Mouse (Mus musculus): ENCODE data around the gene Amph. TPM values are rescaled to one million over a fixed set of nuclear protein-coding genes. Genes with fewer than 3 reads are reported as not detected.

Gene Amph
- polyA plus RNA-seq, 1 experiment from 2014 or later = 0.50 TPM

DNA sequence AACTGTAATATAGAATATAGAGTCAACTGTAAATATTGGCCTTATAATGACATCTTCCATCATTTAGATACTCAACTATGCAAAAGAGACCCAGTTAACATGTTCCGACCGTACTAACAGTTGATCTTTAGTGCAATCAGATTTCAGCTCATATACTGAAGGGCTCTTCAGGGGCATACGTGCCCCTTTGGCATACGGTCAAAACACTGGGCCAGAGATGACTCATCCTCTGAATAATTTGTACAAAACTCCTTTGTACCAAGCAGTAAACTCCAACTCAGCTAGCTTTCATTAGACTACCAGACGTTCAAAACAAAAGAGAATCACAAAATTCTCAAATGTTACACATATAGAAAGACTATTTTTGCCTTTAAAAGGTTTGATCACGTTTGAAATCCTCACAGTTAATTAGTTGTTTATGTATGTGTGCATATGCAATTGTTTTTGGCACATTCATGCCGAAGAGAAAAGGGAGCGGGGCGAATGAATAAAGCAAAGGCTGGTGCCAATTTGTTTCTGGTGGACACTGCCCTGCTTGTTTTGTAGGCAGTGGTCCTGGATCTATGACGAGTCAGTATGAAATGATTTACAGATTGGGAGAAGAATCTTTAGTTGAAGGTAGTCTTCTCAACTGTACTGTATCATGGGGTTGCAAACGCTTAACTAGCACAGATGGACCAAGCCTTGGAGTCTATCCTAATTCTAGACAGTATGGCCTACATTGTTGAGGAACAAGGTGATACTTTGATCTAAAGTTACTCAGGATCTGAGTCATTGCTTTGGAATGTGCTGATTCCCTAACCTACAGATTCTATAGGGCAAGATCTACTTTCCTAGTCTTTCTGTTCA lies 8.3 kb downstream of the Amph start:
- H3K27me3 ChIP-seq (ENCODE audit: control insufficient read depth, insufficient read depth, low read length) = no peaks in the 10 kb centered on the region
- H3K9ac ChIP-seq (ENCODE audit: low read length) = no peak overlapping the region
- WGBS = 75% methylated on average over 11 of the region's 11 CpGs
- H3K27ac ChIP-seq (ENCODE audit: low read length) = no peak overlapping the region
- no peaks in the 10 kb centered on the region for H3K36me3 ChIP-seq (ENCODE audit: control insufficient read depth, insufficient read depth)
- no peak for ATAC-seq (replicated peaks; ENCODE audit: extremely low read depth, insufficient read depth, low FRiP score)
- H3K9me3 ChIP-seq (replicated peaks; ENCODE audit: control insufficient read depth, low read length) = no peaks in the 10 kb centered on the region
- H3K4me3 ChIP-seq (ENCODE audit: low read length) = no peak overlapping the region
- no peak overlapping the region for H3K4me2 ChIP-seq (ENCODE audit: low read depth, low read length)
- H3K4me1 ChIP-seq (ENCODE audit: control insufficient read depth, insufficient read depth, low read length) = no peaks in the 10 kb centered on the region

DNA sequence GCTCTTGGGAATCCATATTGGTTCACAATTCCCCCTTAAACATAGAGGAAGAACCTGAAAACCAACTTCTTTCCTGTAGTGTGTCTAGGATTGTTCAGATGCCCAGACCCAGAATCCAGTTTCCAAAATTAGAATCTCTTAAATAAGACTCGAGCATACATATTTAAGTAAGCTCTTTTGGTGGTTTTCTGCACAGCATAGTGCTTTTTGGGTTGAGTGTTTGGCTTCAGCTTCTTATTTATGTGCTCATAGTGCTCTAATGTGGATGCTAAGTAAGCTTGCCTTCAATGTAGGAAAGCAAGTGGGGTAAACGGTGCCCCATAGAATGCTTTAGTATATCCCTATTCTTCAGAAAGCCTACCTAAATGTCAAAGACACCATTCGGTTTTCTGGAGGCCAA lies 9.0 kb downstream of the Amph start:
- Histone ChIP-seq H3K4me2 (ENCODE audit: low read depth, low read length) (no peak overlapping the region), H3K9ac (ENCODE audit: low read length) (no peak overlapping the region), H3K4me1 (ENCODE audit: control insufficient read depth, insufficient read depth, low read length) (no peaks in the 10 kb centered on the region), H3K9me3 (replicated peaks; ENCODE audit: control insufficient read depth, low read length) (no peaks in the 10 kb centered on the region), H3K36me3 (ENCODE audit: control insufficient read depth, insufficient read depth) (no peaks in the 10 kb centered on the region), H3K27me3 (ENCODE audit: control insufficient read depth, insufficient read depth, low read length) (no peaks in the 10 kb centered on the region), H3K4me3 (ENCODE audit: low read length) (no peak overlapping the region), H3K27ac (ENCODE audit: low read length) (no peak overlapping the region)
- ATAC-seq (replicated peaks; ENCODE audit: extremely low read depth, insufficient read depth, low FRiP score) = no peak
- WGBS = 72% methylated on average over 3 of the region's 3 CpGs

GRCm38 (mm10) chr13:18972571-18972970 lies 24.6 kb downstream of the Amph start:
- H3K9ac ChIP-seq (ENCODE audit: low read length) = no peak overlapping the region
- no peaks in the 10 kb centered on the region for H3K27me3 ChIP-seq (ENCODE audit: control insufficient read depth, insufficient read depth, low read length)
- no peak for ATAC-seq (replicated peaks; ENCODE audit: extremely low read depth, insufficient read depth, low FRiP score)
- 82% methylated on average over 3 of the region's 3 CpGs for WGBS
- H3K4me3 ChIP-seq (ENCODE audit: low read length) = no peak overlapping the region
- H3K4me1 ChIP-seq (ENCODE audit: control insufficient read depth, insufficient read depth, low read length) = no peaks in the 10 kb centered on the region
- H3K9me3 ChIP-seq (replicated peaks; ENCODE audit: control insufficient read depth, low read length) = no peaks in the 10 kb centered on the region
- H3K36me3 ChIP-seq (ENCODE audit: control insufficient read depth, insufficient read depth) = no peaks in the 10 kb centered on the region
- H3K27ac ChIP-seq (ENCODE audit: low read length) = no peak overlapping the region
- H3K4me2 ChIP-seq (ENCODE audit: low read depth, low read length) = no peak overlapping the region

DNA sequence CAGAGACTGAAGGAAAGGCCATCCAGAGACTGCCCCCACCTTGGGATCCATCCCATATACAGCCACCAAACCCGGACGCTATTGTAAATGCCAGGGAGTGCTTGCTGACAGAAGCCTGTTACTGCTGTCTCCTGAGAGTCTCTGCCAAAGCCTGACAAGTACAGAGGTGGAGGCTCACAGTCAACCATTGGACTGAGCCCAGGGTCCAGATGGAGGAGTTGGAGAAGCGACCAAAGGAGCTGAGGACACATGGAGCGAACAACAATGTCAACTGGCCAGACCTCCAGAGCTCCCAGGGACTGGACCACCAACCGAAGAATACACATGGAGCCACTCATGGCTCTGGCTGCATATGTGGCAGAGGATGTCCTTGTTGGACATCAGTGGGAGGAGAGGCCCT lies 26.3 kb downstream of the Amph start:
- no peak for ATAC-seq (replicated peaks; ENCODE audit: extremely low read depth, insufficient read depth, low FRiP score)
- H3K9ac ChIP-seq (ENCODE audit: low read length) = no peak overlapping the region
- no peak overlapping the region for H3K27ac ChIP-seq (ENCODE audit: low read length)
- no peaks in the 10 kb centered on the region for H3K9me3 ChIP-seq (replicated peaks; ENCODE audit: control insufficient read depth, low read length)
- H3K4me2 ChIP-seq (ENCODE audit: low read depth, low read length) = no peak overlapping the region
- H3K4me1 ChIP-seq (ENCODE audit: control insufficient read depth, insufficient read depth, low read length) = no peaks in the 10 kb centered on the region
- 89% methylated on average over 5 of the region's 5 CpGs for WGBS
- no peaks in the 10 kb centered on the region for H3K36me3 ChIP-seq (ENCODE audit: control insufficient read depth, insufficient read depth)
- H3K4me3 ChIP-seq (ENCODE audit: low read length) = no peak overlapping the region
- H3K27me3 ChIP-seq (ENCODE audit: control insufficient read depth, insufficient read depth, low read length) = no peaks in the 10 kb centered on the region

DNA sequence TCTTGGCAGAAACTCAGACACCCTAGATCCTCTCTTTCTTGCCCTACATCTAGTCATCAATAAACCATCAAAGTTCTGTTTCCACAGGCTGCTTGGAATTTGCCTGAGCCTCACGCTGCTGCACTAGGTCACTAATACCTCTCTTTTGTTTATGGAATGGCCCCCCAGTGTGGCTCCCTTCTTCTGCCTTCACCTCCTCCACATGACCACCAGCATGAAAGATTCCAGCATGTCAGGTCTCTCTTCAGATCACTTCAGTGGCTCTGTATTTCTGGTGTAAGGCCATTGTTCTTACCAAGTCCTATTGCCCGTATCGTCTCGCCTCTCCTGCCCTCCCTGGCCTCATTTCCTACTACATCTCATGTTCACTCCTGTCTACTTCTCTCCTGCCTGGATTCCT lies 39.3 kb downstream of the Amph start:
- 73% methylated on average over 4 of the region's 4 CpGs for WGBS
- Histone ChIP-seq H3K36me3 (ENCODE audit: control insufficient read depth, insufficient read depth) (no peaks in the 10 kb centered on the region), H3K9ac (ENCODE audit: low read length) (no peak overlapping the region), H3K4me1 (ENCODE audit: control insufficient read depth, insufficient read depth, low read length) (no peaks in the 10 kb centered on the region), H3K9me3 (replicated peaks; ENCODE audit: control insufficient read depth, low read length) (no peaks in the 10 kb centered on the region), H3K4me2 (ENCODE audit: low read depth, low read length) (no peak overlapping the region), H3K27me3 (ENCODE audit: control insufficient read depth, insufficient read depth, low read length) (no peaks in the 10 kb centered on the region), H3K27ac (ENCODE audit: low read length) (no peak overlapping the region), H3K4me3 (ENCODE audit: low read length) (no peak overlapping the region)
- ATAC-seq (replicated peaks; ENCODE audit: extremely low read depth, insufficient read depth, low FRiP score) = no peak

DNA sequence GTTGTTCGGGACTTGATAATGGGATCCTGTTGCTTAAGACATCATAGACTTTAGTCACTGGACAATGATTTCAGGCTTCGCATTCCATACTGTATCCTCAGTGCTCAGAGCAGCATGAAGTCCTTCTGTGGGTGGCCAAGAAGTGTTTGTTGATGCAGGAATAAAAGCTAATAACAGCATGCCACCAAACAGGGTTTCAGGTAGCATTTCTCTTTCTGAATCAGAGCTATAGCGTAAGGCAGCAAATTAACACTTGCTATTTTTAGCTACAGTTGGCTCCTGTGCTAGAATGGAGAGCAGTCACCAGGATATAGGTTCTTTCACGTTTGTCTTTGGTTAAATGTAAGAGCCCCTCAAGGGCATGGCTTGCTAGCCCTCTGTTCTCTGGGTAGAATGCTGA lies 40.3 kb downstream of the Amph start:
- Histone ChIP-seq H3K9ac (ENCODE audit: low read length) (no peak overlapping the region), H3K9me3 (replicated peaks; ENCODE audit: control insufficient read depth, low read length) (no peaks in the 10 kb centered on the region), H3K4me1 (ENCODE audit: control insufficient read depth, insufficient read depth, low read length) (no peaks in the 10 kb centered on the region), H3K27ac (ENCODE audit: low read length) (no peak overlapping the region), H3K36me3 (ENCODE audit: control insufficient read depth, insufficient read depth) (no peaks in the 10 kb centered on the region), H3K4me3 (ENCODE audit: low read length) (no peak overlapping the region), H3K27me3 (ENCODE audit: control insufficient read depth, insufficient read depth, low read length) (no peaks in the 10 kb centered on the region), H3K4me2 (ENCODE audit: low read depth, low read length) (no peak overlapping the region)
- WGBS = 59% methylated on average over 4 of the region's 4 CpGs
- no peak for ATAC-seq (replicated peaks; ENCODE audit: extremely low read depth, insufficient read depth, low FRiP score)

- WGBS = 72% methylated on average over 8 of the region's 8 CpGs
Observed at GRCm38 (mm10) chr13:18989185-18989714, 41.2 kb downstream of the Amph start.

GRCm38 (mm10) chr13:19002502-19002901 lies 54.5 kb downstream of the Amph start:
- WGBS = 84% methylated on average over 9 of the region's 9 CpGs

More at GRCm38 (mm10) chr13:18989185-18989714, 41.2 kb downstream of the Amph start:
- H3K27me3 ChIP-seq (ENCODE audit: control insufficient read depth, insufficient read depth, low read length) = no peaks in the 10 kb centered on the region
- H3K4me2 ChIP-seq (ENCODE audit: low read depth, low read length) = no peak overlapping the region
- no peak overlapping the region for H3K4me3 ChIP-seq (ENCODE audit: low read length)
- H3K9me3 ChIP-seq (replicated peaks; ENCODE audit: control insufficient read depth, low read length) = no peaks in the 10 kb centered on the region
- no peak for ATAC-seq (replicated peaks; ENCODE audit: extremely low read depth, insufficient read depth, low FRiP score)
- no peaks in the 10 kb centered on the region for H3K36me3 ChIP-seq (ENCODE audit: control insufficient read depth, insufficient read depth)
- no peaks in the 10 kb centered on the region for H3K4me1 ChIP-seq (ENCODE audit: control insufficient read depth, insufficient read depth, low read length)
- H3K27ac ChIP-seq (ENCODE audit: low read length) = no peak overlapping the region
- H3K9ac ChIP-seq (ENCODE audit: low read length) = no peak overlapping the region

DNA sequence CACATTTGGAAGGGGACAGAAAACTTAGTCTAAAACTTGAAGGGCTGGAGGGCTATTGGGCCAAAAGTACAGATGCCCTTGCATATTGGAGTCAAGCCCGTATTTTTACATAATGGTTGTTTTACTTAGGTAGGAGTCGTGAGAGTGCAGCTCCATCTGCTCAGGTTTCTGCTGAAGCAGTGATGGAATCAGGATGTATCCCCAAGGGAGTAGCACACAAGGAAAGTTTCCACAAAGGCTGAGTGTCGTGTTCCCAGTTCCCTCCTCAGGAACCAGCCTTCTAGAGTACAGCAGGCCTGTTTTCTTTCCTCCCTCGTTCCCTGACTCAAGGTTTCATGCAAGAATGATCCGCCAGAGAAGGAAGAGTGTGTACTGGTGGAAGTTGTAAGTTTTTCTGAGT lies 56.4 kb downstream of the Amph start:
- ATAC-seq (replicated peaks; ENCODE audit: extremely low read depth, insufficient read depth, low FRiP score) = no peak
- 67% methylated on average over 5 of the region's 5 CpGs for WGBS

More at GRCm38 (mm10) chr13:19002502-19002901, 54.5 kb downstream of the Amph start:
- no peak overlapping the region for H3K27ac ChIP-seq (ENCODE audit: low read length)
- H3K9me3 ChIP-seq (replicated peaks; ENCODE audit: control insufficient read depth, low read length) = no peaks in the 10 kb centered on the region
- no peaks in the 10 kb centered on the region for H3K4me1 ChIP-seq (ENCODE audit: control insufficient read depth, insufficient read depth, low read length)
- H3K36me3 ChIP-seq (ENCODE audit: control insufficient read depth, insufficient read depth) = no peaks in the 10 kb centered on the region
- no peak overlapping the region for H3K9ac ChIP-seq (ENCODE audit: low read length)
- ATAC-seq (replicated peaks; ENCODE audit: extremely low read depth, insufficient read depth, low FRiP score) = no peak
- H3K4me2 ChIP-seq (ENCODE audit: low read depth, low read length) = no peak overlapping the region
- H3K27me3 ChIP-seq (ENCODE audit: control insufficient read depth, insufficient read depth, low read length) = no peaks in the 10 kb centered on the region
- no peak overlapping the region for H3K4me3 ChIP-seq (ENCODE audit: low read length)

More for the DNA sequence above, 56.4 kb downstream of the Amph start:
- no peak overlapping the region for H3K27ac ChIP-seq (ENCODE audit: low read length)
- no peak overlapping the region for H3K4me3 ChIP-seq (ENCODE audit: low read length)
- H3K4me1 ChIP-seq (ENCODE audit: control insufficient read depth, insufficient read depth, low read length) = no peaks in the 10 kb centered on the region
- H3K9ac ChIP-seq (ENCODE audit: low read length) = no peak overlapping the region
- H3K27me3 ChIP-seq (ENCODE audit: control insufficient read depth, insufficient read depth, low read length) = no peaks in the 10 kb centered on the region
- H3K36me3 ChIP-seq (ENCODE audit: control insufficient read depth, insufficient read depth) = no peaks in the 10 kb centered on the region
- no peaks in the 10 kb centered on the region for H3K9me3 ChIP-seq (replicated peaks; ENCODE audit: control insufficient read depth, low read length)
- no peak overlapping the region for H3K4me2 ChIP-seq (ENCODE audit: low read depth, low read length)
